Mouse (Mus musculus) G1E-ER4 (cell line): ENCODE data around the gene Ptpre. TPM values are rescaled to one million over a fixed set of nuclear protein-coding genes. Genes with fewer than 3 reads are reported as not detected.

Experiments
- GATA1 ChIP-seq: IDR thresholded peaks from one replicate; pipeline ENCODE4 v1.8.0; 2012; ENCODE audit warnings: low read length, inconsistent platforms
- polyA plus RNA-seq: library from polyadenylated mRNA; stranded (reverse); fragments of >175 nt; gene quantifications from 2 replicates; pipeline ENCODE4 v1.2.3, GENCODE M21; 2012

The Ptpre gene
- polyA plus RNA-seq, 1 experiment: 23.2 TPM

- TF ChIP-seq GATA1: no peak
These were observed 50.7 kb downstream of the Ptpre start for GRCm38 (mm10) chr7:135587821-135588575.

DNA sequence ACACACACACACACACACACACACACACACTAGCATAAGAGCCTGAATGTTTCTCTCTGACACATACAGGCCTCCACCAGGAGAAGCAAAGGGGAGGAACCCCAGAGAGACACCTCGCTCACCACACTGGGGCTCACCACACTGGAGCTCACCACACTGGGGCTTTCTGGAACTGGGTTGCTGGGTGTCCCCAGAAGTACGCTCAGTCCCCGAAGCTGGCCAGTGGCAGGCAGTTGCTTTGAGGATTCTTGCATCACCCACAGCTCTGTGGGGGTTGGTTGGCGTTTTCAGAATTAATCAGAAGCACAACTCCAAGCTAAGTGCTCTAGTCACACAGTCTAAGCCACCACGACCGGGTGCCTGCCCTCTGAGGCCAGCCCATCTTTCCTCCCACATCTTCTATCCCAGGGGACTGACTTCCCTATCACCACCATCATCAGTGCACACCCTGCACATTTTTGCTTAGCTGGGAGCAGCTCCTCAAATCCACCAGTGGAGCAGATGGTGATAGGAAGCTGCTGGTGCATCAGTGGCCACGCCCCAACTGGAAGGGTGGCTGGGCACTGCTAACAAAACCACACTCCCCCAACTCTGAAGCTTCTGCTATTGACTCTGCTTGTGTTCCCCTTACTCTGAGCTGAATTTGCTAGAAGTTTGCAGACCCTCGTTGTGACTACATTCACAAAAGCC, 51.5 kb downstream of the Ptpre start:
- peak; percentile 62 for TF ChIP-seq GATA1

- TF ChIP-seq GATA1: no peak
These were observed 54.2 kb downstream of the Ptpre start for GRCm38 (mm10) chr7:135591461-135591860.

DNA sequence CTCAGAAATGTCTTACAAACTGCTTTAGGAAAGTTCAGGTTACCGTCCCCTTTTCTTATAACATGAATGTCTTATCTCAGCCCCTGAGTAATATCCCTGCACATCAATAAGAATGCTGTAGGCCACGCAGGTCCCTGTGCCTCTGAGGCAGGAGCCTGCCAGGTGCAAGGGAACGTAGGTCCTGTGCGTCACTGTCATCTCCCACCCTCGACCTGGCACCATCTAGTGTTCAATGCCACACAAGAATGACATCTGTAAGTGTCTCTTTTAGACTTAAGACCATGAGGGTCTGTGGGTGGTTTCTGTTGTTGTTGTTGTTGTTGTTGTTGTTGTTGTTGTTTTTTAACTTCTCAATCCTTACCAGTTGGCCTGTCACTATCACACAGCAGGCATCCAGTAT, 56.0 kb downstream of the Ptpre start:
- TF ChIP-seq GATA1: no peak

- peak; percentile 93 for TF ChIP-seq GATA1
These were observed 56.5 kb downstream of the Ptpre start for GRCm38 (mm10) chr7:135593825-135594224.

GRCm38 (mm10) chr7:135594676-135595075, 57.4 kb downstream of the Ptpre start:
- no peak for TF ChIP-seq GATA1

- TF ChIP-seq GATA1: no peak
These were observed 58.4 kb downstream of the Ptpre start for GRCm38 (mm10) chr7:135595640-135596174.

DNA sequence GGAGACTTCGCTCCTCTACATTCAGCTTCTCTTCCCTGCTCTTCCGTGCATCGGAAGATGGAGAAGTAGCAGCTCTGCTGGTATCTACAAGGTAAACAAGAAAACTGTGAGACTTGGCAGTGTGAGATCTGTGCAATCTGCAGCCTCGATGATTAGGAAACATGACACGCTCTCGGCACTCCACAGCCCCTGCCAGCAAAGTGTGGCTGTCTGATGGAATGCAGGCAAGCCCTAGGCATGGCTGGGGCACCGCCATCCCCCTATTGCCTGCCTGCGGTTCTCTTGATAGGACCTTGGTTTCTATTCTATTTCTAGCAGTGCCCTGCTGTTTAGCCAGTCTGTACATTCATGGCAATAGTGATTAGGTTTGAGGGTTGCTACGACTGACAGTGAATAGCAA, 59.7 kb downstream of the Ptpre start:
- TF ChIP-seq GATA1: no peak

- peak; percentile 77 for TF ChIP-seq GATA1
These were observed 60.5 kb downstream of the Ptpre start for GRCm38 (mm10) chr7:135597604-135598289.

DNA sequence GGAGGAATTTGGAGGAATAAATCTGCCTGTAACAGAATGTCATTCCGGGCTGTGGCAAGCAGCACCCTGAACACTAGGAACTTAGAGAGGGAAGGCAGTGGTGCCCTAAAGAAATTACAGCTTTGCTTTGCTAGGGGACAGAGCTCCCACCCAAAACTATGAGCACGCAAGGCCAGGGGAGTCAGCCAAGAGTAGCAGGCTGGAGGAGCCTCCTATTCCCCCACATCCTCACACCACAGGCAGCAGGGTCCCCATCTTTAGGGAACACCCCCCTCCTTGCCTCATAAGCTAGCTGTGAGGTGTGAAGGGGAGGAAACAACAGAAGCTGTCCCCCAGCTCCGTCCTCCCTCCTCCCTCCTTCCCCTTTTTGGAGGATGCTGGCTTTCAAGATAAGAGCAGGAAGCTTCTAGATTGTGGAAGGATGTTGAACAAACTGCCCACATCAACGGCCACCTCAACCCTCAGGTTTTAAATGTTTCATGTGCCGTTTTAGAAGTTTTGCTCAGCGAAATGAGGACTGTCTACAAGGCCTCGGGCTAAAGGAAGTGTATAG, 61.1 kb downstream of the Ptpre start:
- TF ChIP-seq GATA1: peak; percentile 84

DNA sequence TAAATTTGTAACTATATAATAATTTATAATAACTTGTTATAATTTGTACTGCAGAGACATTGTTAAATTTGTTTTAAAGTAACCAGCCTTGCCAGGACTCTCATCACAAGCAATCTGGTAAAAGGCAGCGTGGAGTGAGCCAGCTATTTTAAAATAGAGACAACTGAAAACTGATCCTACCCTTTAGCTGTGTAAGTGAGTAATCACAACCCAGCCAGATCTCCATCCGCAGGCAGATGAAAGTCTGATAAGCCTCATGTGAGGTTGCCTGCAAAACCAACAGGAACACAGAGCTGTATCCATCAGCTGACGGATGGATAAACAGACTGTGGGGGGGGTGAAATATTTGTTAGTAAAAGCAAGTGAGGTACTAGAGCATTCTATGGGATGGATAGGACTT, 62.8 kb downstream of the Ptpre start:
- peak; percentile 43 for TF ChIP-seq GATA1

DNA sequence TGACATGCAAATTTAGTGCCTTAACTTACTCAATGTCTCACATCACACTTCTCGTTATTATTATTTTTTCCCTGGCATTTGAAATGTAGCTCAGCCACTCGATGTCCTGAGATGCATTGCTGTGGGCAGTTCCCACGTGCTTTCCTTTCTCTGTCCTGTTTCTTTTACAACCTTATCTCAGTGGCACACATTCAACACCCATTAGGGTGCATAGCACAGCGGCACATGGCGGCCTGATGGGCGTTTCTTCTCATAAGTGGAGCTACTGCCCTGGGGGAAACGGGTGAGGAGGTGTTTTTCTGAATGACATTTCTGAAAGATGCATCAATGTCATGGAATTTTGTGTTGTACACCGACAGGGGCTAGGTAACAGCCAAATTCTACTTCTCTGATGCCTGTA, 64.3 kb downstream of the Ptpre start:
- no peak for TF ChIP-seq GATA1

DNA sequence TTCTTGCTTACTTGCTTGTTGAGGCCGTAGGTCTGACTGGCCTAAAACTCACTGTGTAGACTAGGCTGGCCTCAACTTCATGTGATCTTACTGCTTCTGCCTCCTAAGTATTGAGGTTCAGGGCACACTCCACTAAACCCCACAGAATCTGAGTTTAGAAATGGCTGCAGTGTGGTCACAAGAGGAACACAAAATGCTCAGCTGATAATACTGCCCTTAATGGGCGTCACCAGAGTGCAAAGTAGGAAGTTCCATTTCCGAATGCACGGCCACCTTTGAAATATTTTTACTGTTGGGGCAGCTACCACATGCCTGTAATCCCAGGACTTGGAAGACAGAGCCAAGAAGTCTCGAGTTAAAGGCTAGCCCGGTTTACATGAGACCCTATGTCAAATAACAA, 65.0 kb downstream of the Ptpre start:
- no peak for TF ChIP-seq GATA1

DNA sequence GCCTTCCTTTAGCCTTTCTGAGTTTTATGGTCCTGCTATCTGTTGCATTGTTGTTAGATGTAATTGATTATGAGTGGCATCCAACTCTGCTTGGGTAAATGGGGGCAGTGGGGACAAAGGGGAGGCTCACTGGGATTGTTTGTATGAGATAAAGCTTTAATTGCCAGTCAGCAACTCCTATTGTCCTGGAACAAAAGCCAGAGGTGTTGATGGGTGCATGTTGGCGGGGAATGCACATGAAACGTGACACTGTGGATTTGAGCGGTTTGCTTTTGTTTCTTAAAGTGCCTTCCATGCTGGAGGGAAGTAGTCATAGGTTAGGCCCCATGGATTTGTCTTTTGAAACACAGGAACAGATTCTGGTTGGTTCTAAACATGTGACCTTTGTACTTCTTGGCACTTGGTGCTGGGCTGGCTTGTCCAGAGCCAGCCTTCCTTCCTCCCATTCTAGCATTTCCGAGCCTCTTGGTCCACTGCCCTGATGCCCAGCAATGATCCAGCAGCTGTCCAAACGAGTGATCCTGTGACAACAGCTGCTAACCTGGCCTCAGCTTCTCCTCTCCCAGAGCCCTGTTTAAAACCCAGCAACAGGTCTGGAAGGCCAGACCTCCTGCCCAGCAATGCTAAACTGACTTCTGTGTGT, 65.7 kb downstream of the Ptpre start:
- no peak for TF ChIP-seq GATA1
